Mouse (Mus musculus) neural tube, embryonic 11.5 days (tissue): ENCODE measurements around the gene Stard5. TPM values are rescaled to one million over a fixed set of nuclear protein-coding genes. Genes with fewer than 3 reads are reported as not detected.
A peak's percentile ranks its signal among the peaks of the same experiment; 100 is the strongest.

Source experiments
- ATAC-seq: fragments of 200-750 bp; cut with Nextera tagmentation; 2 replicates; pipeline ENCODE4 v1.8.0; 2017; ENCODE audit warnings: moderate number of reproducible peaks, mild to moderate bottlenecking, moderate TSS enrichment, moderate library complexity; ENCODE audit not compliant: insufficient read depth, low FRiP score, low TSS enrichment
- DNase-seq: peaks from one replicate; pipeline ENCODE4 v3.0.0-alpha.2; 2015; ENCODE audit warnings: low spot score
- H3K27ac ChIP-seq: fragments of 300-500 bp; sonication (generic); 2 replicates; pipeline ENCODE4 v1.5.1; 2014; ENCODE audit warnings: low read depth, mild to moderate bottlenecking, low read length
- H3K27me3 ChIP-seq: fragments of 300-500 bp; sonication (generic); 2 replicates; pipeline ENCODE4 v1.6.1; 2014; ENCODE audit warnings: mild to moderate bottlenecking, low read length, mixed read lengths; ENCODE audit not compliant: control insufficient read depth, insufficient read depth
- H3K36me3 ChIP-seq: fragments of 300-500 bp; sonication (generic); 2 replicates; pipeline ENCODE4 v1.6.1; 2014; ENCODE audit warnings: mild to moderate bottlenecking, low read length, moderate library complexity, mixed read lengths; ENCODE audit not compliant: control insufficient read depth, insufficient read depth
- H3K4me1 ChIP-seq: fragments of 300-500 bp; sonication (generic); 2 replicates; pipeline ENCODE4 v1.6.1; 2014; ENCODE audit warnings: low read length, mixed read lengths; ENCODE audit not compliant: control insufficient read depth, insufficient read depth
- H3K4me2 ChIP-seq: fragments of 300-500 bp; sonication (generic); 2 replicates; pipeline ENCODE4 v1.6.1; 2014; ENCODE audit warnings: low read depth, mild to moderate bottlenecking, moderate library complexity
- H3K4me3 ChIP-seq: fragments of 300-500 bp; sonication (generic); 2 replicates; pipeline ENCODE4 v1.5.1; 2014; ENCODE audit warnings: low read depth, low read length
- H3K9ac ChIP-seq: fragments of 300-500 bp; sonication (generic); 2 replicates; pipeline ENCODE4 v1.6.1; 2014; ENCODE audit warnings: mild to moderate bottlenecking, low read length
- H3K9me3 ChIP-seq: fragments of 300-500 bp; sonication (generic); 2 replicates; pipeline ENCODE4 v1.6.1; 2016; ENCODE audit warnings: low read length; ENCODE audit not compliant: control insufficient read depth
- WGBS: fragments of 180-500 bp; shearing (Covaris S2); extraction: QIAGEN DNeasy Blood & Tissue Kit; methylation state at CpG from one replicate; pipeline ENCODE4 v1.1.7; 2014; 5-methylcytosine and 5-hydroxymethylcytosine counted together
- polyA plus RNA-seq: library from polyadenylated mRNA; unstranded; fragments of >200 nt; fragmentation: Nextera tagmentation; extraction: Ambion mirVana; gene quantifications from 2 replicates; pipeline ENCODE4 v1.2.1, GENCODE M21; 2014

The Stard5 gene
- polyA plus RNA-seq, 1 experiment from 2014 or later = 11.0 TPM

DNA sequence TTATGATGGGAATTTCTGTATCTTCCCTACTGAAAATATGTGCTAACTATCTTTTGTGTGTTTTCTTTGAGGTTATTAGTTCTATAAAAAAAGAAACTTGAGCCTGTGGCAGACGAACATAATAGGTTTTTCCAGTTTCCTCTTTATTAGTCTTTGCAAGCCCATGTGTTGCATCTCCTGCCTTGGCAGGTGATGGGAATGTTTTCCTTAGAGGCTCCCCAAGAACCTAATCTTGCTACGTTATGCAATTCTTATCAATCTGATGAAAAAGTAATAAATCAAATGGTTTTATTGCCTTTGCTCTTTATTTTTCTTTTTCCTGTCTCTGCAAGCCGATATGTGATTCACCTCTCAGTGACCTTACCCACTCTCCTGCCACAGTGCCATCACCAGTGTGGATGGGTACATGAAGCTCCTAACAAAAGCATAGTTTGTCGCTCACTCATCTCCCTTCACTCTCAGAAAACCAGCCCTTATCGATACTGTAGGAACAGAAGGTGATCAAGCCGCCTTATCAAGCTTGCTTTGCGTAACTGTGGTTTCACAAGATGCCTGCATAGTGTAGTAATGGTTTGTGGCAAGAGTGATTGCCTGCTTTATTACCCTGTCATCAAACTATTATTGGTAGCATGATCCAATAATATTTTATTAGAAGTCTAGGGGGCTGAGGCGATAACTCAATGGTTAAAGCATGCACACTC lies 5.1 kb upstream of the Stard5 start:
- Histone ChIP-seq H3K27ac (no peak overlapping the region), H3K4me2 (no peak overlapping the region), H3K9ac (no peak overlapping the region), H3K27me3 (no peaks in the 10 kb centered on the region), H3K4me1 (0 out of 2 replicates have a peak, but pooled peaks cover 3% of the 10 kb centered on the region), H3K4me3 (no peak overlapping the region), H3K9me3 (no peaks in the 10 kb centered on the region), H3K36me3 (no peaks in the 10 kb centered on the region)
- DNase-seq (no peak), ATAC-seq (no peak)
- WGBS = 81% methylated on average over 8 of the region's 8 CpGs

DNA sequence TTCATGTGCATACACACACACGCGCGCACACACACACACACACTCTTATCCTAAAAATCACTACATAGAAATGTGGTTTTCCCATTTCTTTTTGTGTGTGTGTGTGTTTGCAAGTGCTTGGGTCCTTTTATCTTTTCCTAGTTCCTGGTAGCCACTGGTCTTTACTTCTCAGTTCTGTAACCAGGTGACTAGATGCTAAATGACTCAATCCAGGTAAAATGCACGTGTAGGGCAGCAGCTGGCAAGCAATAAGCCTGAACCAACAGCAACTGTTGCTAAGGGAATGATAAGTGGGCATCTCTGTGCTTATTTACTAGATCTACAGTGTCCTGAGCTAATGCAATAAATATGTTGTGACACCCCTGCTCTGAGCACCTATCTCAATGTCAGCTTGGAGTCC lies 4.4 kb upstream of the Stard5 start:
- ATAC-seq (no peak), DNase-seq (no peak)
- no peak overlapping the region for H3K4me2 ChIP-seq
- H3K9me3 ChIP-seq = no peaks in the 10 kb centered on the region
- 0 out of 2 replicates have a peak, but pooled peaks cover 3% of the 10 kb centered on the region for H3K4me1 ChIP-seq
- no peak overlapping the region for H3K27ac ChIP-seq
- 92% methylated on average over 4 of the region's 4 CpGs for WGBS
- no peak overlapping the region for H3K4me3 ChIP-seq
- H3K36me3 ChIP-seq = no peaks in the 10 kb centered on the region
- no peaks in the 10 kb centered on the region for H3K27me3 ChIP-seq
- no peak overlapping the region for H3K9ac ChIP-seq

DNA sequence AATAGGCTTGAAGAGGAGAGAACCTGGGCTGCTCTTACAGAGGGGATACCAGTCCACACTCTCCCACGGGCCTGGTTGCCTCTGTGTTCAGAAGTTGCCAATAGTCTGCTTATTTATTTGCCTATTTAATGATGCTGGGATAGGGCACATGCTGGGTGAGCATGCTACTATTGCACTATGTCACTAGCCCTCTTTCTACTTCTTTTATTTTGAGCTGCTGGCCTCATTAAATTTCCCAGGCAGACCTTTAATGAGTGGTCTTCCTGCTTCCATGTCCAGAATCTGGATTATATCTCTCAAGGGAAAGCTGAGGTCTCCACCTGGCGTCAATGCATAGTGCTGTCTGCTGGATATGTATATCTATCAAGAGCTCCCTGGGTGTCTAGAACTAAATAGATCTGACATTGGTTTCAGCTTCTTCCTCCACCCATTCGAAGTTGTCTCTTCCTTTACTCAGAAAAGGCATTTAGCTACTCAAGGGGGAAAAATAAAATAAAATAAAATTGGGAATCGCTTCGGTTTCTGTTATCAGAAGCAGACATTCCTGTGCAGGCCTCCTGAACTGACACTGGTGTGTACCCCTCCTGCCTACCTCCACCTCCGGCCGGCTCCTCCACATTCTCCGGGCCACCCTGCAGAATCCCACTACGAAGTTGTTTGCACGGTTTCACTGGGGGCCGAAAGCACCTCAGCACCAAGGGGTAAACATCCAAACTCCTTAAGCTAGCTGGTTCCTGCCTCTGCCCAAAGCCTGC lies 509 bp upstream of the Stard5 start:
- ATAC-seq = peak; percentile 72

GRCm38 (mm10) chr7:83632682-83633120 lies 942 bp downstream of the Stard5 start:
- Histone ChIP-seq H3K4me1 (0 out of 2 replicates have a peak, but pooled peaks cover 3% of the 10 kb centered on the region), H3K36me3 (no peaks in the 10 kb centered on the region; the same call in 1 of the 2 replicates), H3K9me3 (no peaks in the 10 kb centered on the region), H3K4me3 (no peak overlapping the region), H3K9ac (peak overlapping the region; percentile 15; the same call in 1 of the 2 replicates), H3K4me2 (peak overlapping the region; percentile 78; the same call in 1 of the 2 replicates), H3K27me3 (no peaks in the 10 kb centered on the region), H3K27ac (no peak overlapping the region)
- 61% methylated on average over 6 of the region's 6 CpGs for WGBS
- no peak for DNase-seq
- no peak for ATAC-seq

More for the DNA sequence above, 509 bp upstream of the Stard5 start:
- Histone ChIP-seq H3K9ac (peak overlapping the region; percentile 47), H3K4me3 (peak overlapping the region; percentile 57), H3K4me2 (peak overlapping the region; percentile 78), H3K27me3 (no peaks in the 10 kb centered on the region), H3K9me3 (no peaks in the 10 kb centered on the region), H3K4me1 (0 out of 2 replicates have a peak, but pooled peaks cover 3% of the 10 kb centered on the region), H3K36me3 (no peaks in the 10 kb centered on the region), H3K27ac (no peak overlapping the region)
- DNase-seq = no peak
- WGBS = 19% methylated on average over 11 of the region's 11 CpGs

DNA sequence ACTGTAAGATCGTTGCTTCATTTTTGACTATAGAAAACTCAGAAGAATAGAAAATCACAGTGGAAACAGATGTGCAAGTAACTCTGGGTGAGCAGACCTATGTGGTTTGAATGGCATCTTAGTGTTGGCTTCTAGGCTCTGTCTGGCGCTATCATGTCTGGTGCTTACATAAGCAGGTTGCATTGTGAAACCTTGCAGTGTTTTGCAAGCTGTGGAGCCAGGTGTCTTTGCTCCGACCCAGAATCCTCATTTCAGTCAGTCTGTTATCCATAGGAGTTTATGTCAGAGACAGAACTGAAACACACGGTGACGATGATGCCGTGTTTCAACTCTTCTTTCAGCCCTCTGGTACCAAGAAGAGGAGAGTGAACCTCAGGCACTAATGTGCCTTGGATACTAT lies 2.1 kb downstream of the Stard5 start:
- Histone ChIP-seq H3K9me3 (no peaks in the 10 kb centered on the region), H3K4me3 (no peak overlapping the region), H3K27me3 (no peaks in the 10 kb centered on the region), H3K4me2 (no peak overlapping the region), H3K27ac (no peak overlapping the region), H3K36me3 (no peaks in the 10 kb centered on the region; the same call in 1 of the 2 replicates), H3K4me1 (0 out of 2 replicates have a peak, but pooled peaks cover 3% of the 10 kb centered on the region), H3K9ac (no peak overlapping the region)
- DNase-seq (no peak), ATAC-seq (no peak)
- WGBS = 92% methylated on average over 6 of the region's 6 CpGs

- no peaks in the 10 kb centered on the region; the same call in 1 of the 2 replicates for H3K36me3 ChIP-seq
Measured at GRCm38 (mm10) chr7:83635726-83636125, 4.0 kb downstream of the Stard5 start.

DNA sequence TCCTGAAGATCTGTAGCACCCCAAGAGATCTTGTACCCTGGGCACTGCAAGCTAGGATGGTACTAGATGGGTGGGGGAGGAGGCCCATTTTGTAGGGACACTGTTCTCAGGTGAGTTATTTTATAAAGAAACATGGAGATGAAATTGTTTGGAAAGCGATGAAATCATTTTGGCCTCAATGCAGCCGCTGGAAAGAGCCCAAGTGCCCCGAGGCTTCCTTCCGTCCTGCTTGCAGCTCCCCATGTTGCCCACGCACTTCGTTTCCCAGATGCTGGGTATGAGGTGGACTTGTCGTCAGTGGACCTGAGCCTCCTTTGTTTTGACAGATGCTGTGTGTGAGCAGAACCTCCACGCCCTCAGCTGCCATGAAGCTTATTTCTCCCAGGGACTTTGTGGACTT lies 4.7 kb downstream of the Stard5 start:
- ATAC-seq (no peak), DNase-seq (no peak)
- Histone ChIP-seq H3K36me3 (no peaks in the 10 kb centered on the region; the same call in 1 of the 2 replicates), H3K4me1 (0 out of 2 replicates have a peak, but pooled peaks cover 1% of the 10 kb centered on the region), H3K4me2 (no peak overlapping the region), H3K27ac (no peak overlapping the region), H3K27me3 (no peaks in the 10 kb centered on the region), H3K9me3 (no peaks in the 10 kb centered on the region), H3K9ac (no peak overlapping the region), H3K4me3 (no peak overlapping the region)
- WGBS = 88% methylated on average over 8 of the region's 8 CpGs

More at GRCm38 (mm10) chr7:83635726-83636125, 4.0 kb downstream of the Stard5 start:
- WGBS = 94% methylated on average over 2 of the region's 2 CpGs
- 0 out of 2 replicates have a peak, but pooled peaks cover 3% of the 10 kb centered on the region for H3K4me1 ChIP-seq
- DNase-seq (no peak), ATAC-seq (no peak)
- no peaks in the 10 kb centered on the region for H3K27me3 ChIP-seq
- H3K4me3 ChIP-seq = no peak overlapping the region
- no peaks in the 10 kb centered on the region for H3K9me3 ChIP-seq
- H3K27ac ChIP-seq = no peak overlapping the region
- no peak overlapping the region for H3K4me2 ChIP-seq
- no peak overlapping the region for H3K9ac ChIP-seq

GRCm38 (mm10) chr7:83637781-83638583 lies 6.2 kb downstream of the Stard5 start:
- Histone ChIP-seq H3K36me3 (no peaks in the 10 kb centered on the region; the same call in 1 of the 2 replicates), H3K4me1 (no peaks in the 10 kb centered on the region), H3K4me3 (no peak overlapping the region), H3K27me3 (no peaks in the 10 kb centered on the region), H3K9ac (no peak overlapping the region), H3K27ac (no peak overlapping the region), H3K4me2 (no peak overlapping the region), H3K9me3 (no peaks in the 10 kb centered on the region)
- DNase-seq (no peak), ATAC-seq (no peak)
- 83% methylated on average over 8 of the region's 8 CpGs for WGBS
